Mouse (Mus musculus): Measurements from ENCODE around the gene Ccnj. TPM values are rescaled to one million over a fixed set of nuclear protein-coding genes. Genes with fewer than 3 reads are reported as not detected.

The Ccnj gene
- polyA plus RNA-seq, 1 experiment from 2014 or later = 18.1 TPM

DNA sequence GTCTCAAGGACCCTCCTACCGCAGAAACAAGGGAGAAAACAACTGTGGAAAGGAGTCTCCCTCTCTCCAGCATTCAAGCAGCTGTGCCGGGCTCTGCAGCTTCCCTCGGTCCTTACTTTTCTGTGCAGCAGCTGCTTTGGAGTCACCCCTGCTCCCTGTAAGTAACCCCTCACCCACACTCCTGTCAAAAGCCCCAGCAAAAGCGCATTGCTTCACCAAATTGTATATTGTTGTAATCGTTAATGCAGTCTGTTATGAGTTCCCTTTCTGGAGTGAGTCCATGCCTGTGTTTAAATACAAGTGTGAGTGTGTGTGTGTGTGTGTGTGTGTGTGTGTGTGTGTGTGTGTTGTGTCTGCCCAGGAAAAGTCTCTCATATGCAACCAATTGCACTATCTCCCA lies 37.2 kb downstream of the Ccnj start:
- Histone ChIP-seq H3K9me3 (no peaks in the 10 kb centered on the region), H3K27ac (replicated peaks) (no peak overlapping the region), H3K4me2 (no peak overlapping the region), H3K9ac (no peak overlapping the region), H3K27me3 (peaks cover 44% of the 10 kb centered on the region; the same call in 1 of the 2 replicates), H3K4me1 (replicated peaks) (no peaks in the 10 kb centered on the region), H3K36me3 (no peaks in the 10 kb centered on the region), H3K4me3 (no peak overlapping the region)
- 40% methylated on average over 5 of the region's 5 CpGs for WGBS
- no peak for ATAC-seq (ENCODE audit: low FRiP score, low read depth)

DNA sequence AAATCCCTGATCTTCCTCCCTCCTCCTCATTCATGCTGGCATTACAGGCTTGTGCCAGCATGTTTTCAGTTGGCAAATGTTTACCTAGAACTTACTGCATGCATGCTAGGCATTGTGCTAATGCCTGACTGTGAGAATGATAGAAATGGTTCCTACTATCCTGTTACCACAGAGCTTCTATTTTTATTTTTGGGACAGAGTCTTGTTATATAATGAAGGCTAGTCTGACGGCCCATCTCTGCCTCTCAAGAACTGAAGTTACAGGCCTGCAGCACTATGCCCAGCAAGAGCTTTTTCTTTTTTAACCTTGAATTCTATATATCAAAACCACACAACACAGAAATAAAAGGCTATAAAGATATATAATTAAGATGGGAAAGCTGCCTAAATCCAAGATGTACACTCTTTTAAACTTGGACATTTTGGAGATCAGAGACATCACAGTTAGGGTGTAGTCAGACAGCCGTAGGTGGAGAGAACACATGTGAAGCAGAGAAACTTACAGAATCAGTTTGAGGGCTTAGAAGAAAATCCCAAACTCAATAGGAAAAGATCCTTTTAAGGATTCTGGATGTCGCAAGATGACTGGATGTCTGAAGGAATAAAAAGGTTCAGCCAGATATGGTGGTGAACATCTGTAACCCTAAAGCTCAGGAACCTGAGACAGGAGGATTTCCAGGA lies 38.5 kb downstream of the Ccnj start:
- Histone ChIP-seq H3K9ac (no peak overlapping the region), H3K36me3 (no peaks in the 10 kb centered on the region), H3K9me3 (no peaks in the 10 kb centered on the region), H3K27ac (replicated peaks) (no peak overlapping the region), H3K27me3 (peaks cover 43% of the 10 kb centered on the region), H3K4me3 (no peak overlapping the region), H3K4me1 (replicated peaks) (no peaks in the 10 kb centered on the region; the same call in 1 of the 2 replicates), H3K4me2 (no peak overlapping the region)
- 90% methylated on average over 3 of the region's 3 CpGs for WGBS
- ATAC-seq (ENCODE audit: low FRiP score, low read depth) = no peak

DNA sequence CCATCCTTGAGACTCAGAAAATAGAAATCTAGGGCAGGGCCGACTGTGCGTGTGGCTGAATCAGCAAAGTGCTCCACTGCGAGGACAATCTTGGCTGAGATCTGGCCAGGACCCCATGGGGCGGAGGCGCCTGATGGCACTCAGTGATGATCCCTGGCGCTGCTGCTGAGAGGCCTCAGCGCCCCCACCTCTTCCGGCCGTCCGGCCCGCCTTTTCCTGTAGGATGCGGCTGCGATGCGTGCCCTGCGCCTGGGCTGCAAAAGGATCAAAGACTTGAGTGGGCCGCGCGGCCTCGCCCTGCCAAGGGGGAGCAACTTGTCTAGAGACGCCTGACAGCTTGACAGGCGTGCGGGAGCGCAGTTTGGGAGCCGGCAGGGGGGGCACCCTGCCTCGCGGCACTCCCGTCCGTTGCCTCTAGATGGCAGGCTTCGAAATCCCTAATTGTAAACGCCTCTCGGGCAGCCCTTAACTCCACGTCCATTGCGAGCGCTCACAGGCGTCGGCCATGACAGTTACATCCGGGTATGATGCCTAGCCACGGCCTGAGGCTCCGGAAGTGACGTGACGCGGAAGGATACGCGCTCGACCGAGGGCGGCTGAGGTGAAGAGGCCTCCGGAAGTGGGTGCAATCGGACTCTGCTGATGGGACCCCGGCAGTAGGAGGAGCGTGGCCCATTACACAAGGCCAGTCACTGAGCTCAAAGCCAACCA lies 42.0 kb downstream of the Ccnj start:
- under 1% methylated on average over 50 of the region's 51 CpGs for WGBS
- Histone ChIP-seq H3K4me1 (replicated peaks) (no peaks in the 10 kb centered on the region; the same call in 1 of the 2 replicates), H3K4me2 (peak overlapping the region; percentile 75), H3K36me3 (no peaks in the 10 kb centered on the region), H3K4me3 (peak overlapping the region; percentile 72), H3K9ac (peak overlapping the region; percentile 66), H3K9me3 (no peaks in the 10 kb centered on the region), H3K27ac (replicated peaks) (peak overlapping the region; percentile 97), H3K27me3 (peaks cover 57% of the 10 kb centered on the region)
- peak; percentile 99 for ATAC-seq (ENCODE audit: low FRiP score, low read depth)

DNA sequence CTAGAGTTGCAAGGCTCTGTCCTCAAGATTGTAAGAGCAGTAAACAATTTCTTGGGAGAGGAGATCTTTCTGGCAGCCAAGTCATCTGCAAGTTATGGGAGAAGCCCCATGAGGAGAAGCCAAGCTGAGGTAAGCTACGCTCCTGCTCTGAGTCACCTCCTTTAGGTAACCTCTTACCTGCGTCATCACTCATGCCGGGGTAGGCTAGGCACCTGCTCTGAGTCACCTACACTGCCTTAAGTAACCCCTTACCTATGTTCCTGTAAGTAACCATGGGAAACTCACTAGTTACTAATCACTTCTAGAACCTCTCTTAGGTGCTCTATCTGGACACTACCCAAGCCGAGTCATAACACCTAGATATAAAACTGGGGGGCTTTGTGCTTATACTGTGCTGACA lies 50.6 kb downstream of the Ccnj start:
- no peak overlapping the region for H3K4me3 ChIP-seq
- no peaks in the 10 kb centered on the region for H3K4me1 ChIP-seq (replicated peaks)
- H3K9ac ChIP-seq = no peak overlapping the region
- peaks cover 78% of the 10 kb centered on the region for H3K27me3 ChIP-seq
- no peak overlapping the region for H3K4me2 ChIP-seq
- H3K36me3 ChIP-seq = no peaks in the 10 kb centered on the region
- H3K9me3 ChIP-seq = no peaks in the 10 kb centered on the region
- 93% methylated on average over 4 of the region's 4 CpGs for WGBS
- ATAC-seq (ENCODE audit: low FRiP score, low read depth) = no peak
- no peak overlapping the region for H3K27ac ChIP-seq (replicated peaks)

DNA sequence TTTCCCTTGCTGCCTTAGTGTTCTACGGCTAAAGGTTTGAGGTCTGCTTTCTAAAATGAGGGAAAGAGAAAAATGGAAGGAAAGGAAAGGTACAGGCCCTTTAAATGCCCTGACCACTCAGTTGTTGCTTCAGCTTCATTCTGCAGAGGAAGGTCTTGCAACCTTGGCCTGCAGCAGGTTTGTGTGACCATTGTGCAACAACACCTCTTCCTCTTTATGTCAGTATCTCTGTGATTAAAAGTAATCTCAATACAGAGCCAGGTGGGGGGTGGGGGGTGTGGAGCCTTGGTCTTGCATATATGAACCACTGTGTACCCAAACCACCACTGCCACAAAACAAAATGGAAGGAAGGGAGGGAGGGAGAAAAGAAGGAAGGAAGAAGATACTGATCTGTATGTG lies 57.8 kb downstream of the Ccnj start:
- Histone ChIP-seq H3K4me2 (no peak overlapping the region), H3K9ac (no peak overlapping the region), H3K9me3 (no peaks in the 10 kb centered on the region), H3K4me1 (replicated peaks) (no peaks in the 10 kb centered on the region), H3K27ac (replicated peaks) (no peak overlapping the region), H3K27me3 (peaks cover 69% of the 10 kb centered on the region), H3K4me3 (no peak overlapping the region), H3K36me3 (no peaks in the 10 kb centered on the region)
- 86% methylated on average over 1 of the region's 1 CpGs for WGBS
- ATAC-seq (ENCODE audit: low FRiP score, low read depth) = no peak

DNA sequence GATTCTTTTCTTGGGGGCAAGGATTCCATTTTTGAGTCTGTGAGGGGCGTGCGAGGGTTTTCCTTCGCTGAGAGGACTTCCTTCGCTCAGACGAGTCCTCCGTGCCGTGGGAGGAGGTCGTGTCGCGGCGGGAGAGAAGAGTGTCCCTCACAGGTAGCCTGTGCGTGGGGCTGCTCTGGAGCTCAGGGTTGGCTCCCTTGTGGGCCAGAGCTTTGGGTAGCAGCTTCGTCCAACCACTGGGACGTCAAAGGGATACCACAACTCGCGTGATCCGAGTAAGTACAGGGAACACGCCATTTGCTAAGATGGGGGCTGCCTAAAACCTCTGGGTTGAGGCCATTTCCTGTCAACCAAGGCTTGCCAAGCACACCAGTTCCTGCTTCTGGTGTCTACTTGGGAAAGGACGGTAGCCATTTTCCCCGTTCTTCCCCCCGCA lies 63.0 kb downstream of the Ccnj start:
- Histone ChIP-seq H3K9me3 (no peaks in the 10 kb centered on the region), H3K4me2 (peak overlapping the region; percentile 67), H3K36me3 (no peaks in the 10 kb centered on the region), H3K27ac (replicated peaks) (peak overlapping the region; percentile 96), H3K27me3 (peaks cover 31% of the 10 kb centered on the region), H3K4me1 (replicated peaks) (peaks cover 5% of the 10 kb centered on the region), H3K4me3 (peak overlapping the region; percentile 80), H3K9ac (peak overlapping the region; percentile 69)
- WGBS = 48% methylated on average over 21 of the region's 21 CpGs
- peak; percentile 82 for ATAC-seq (ENCODE audit: low FRiP score, low read depth)

DNA sequence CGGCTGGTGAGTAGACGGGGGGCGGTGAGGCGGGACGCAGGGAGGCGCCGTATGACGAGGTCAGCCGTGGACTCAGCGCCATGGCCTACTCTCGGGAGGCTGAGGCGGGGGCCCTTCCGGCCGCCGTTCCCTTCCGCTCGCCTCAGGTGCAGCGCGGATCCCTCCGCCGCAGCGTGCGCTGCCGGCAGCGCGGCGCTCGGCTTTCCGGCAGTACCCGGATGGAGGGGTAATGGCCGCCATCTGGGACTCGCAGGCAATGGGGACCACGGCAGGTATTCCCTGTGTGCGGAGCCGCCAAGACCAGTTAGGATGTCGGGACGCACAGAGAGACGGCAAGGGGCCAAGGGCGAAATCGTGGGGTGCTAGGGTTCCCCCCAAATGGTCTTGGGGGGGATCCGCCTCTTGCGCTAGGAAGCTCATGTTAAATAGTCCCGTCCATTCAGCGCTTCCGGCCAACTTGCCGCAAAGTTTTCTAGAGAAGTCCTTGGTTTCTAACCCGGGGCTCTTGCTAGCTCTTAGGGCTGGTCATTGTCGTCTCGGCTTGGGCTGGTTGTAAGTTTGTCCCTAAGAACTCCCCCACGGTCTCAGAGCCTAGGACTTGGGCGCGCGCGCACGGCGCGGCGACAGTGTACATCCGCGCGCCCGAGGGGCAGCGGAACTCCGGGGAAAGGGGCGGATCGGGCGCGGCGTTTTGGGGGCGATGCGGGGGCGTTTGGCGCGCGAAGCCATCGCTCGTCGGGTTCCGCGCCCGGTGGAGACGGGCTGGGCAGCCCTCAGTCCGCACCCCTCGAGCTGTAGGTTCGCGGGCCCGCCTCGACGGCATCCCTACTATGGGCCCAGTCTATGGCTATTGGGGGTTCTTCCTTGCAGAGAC lies 63.7 kb downstream of the Ccnj start, which contains the start of gene Zfp518a:
Gene Zfp518a (plus strand): TSS at position 187 of the 874 bp plus-strand sequence.
- under 1% methylated on average over 89 of the region's 89 CpGs for WGBS
- Histone ChIP-seq H3K27ac (replicated peaks) (peak within 1 kb of the TSS; percentile 96), H3K4me1 (replicated peaks) (peaks cover 5% of the 10 kb centered on the region), H3K9ac (peak within 1 kb of the TSS; percentile 69), H3K4me3 (peak within 1 kb of the TSS; percentile 80), H3K9me3 (no peaks in the 10 kb centered on the region), H3K4me2 (peak within 1 kb of the TSS; percentile 67), H3K36me3 (no peaks in the 10 kb centered on the region), H3K27me3 (peaks cover 26% of the 10 kb centered on the region)
- peak; percentile 92 for ATAC-seq (ENCODE audit: low FRiP score, low read depth)

DNA sequence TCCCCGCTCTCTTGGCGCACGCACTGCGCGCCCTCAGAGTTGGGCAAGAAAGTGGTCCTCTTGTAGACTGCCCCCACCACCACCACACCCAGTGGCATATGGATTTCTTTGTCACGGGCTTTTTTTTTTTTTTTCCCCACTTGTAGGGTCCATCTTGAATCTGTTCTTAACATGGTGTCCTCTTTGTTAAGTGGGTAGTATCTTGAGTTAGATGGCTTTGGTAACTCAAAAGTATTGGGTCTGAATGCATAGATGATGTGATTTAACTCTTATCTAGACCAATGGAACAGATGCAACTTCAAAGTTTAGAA lies 64.3 kb downstream of the Ccnj start:
- Histone ChIP-seq H3K4me2 (peak overlapping the region; percentile 67), H3K27me3 (peaks cover 23% of the 10 kb centered on the region), H3K4me1 (replicated peaks) (peaks cover 5% of the 10 kb centered on the region), H3K4me3 (peak overlapping the region; percentile 80), H3K27ac (replicated peaks) (peak overlapping the region; percentile 96), H3K9me3 (no peaks in the 10 kb centered on the region), H3K36me3 (no peaks in the 10 kb centered on the region), H3K9ac (peak overlapping the region; percentile 69)
- no peak for ATAC-seq (ENCODE audit: low FRiP score, low read depth)
- 0% methylated on average over 5 of the region's 6 CpGs for whole genome bisulfite sequencing

Small RNA genes within 50 kb of the gene (microRNA-seq; reads per million reads assigned to microRNA genes)
- gene Mir8092 = 0.65 reads per million

Other genes with a start within 250 kb of the Ccnj start
- gene Aldh18a1, start 242.8 kb upstream of the Ccnj start, polyA plus RNA-seq (2015; fragmentation: Nextera tagmentation; extraction: Ambion mirVana) = 51.4 and 53.9 TPM in 2 replicates
- gene Tctn3, start 219.0 kb upstream of the Ccnj start, polyA plus RNA-seq (2015; fragmentation: Nextera tagmentation; extraction: Ambion mirVana) = 13.2 and 14.2 TPM in 2 replicates
- 9.0 and 9.1 TPM in 2 replicates for gene Entpd1, start 218.9 kb upstream of the Ccnj start, polyA plus RNA-seq (2015; fragmentation: Nextera tagmentation; extraction: Ambion mirVana)
- gene Cc2d2b, start 82.5 kb upstream of the Ccnj start, polyA plus RNA-seq (2015; fragmentation: Nextera tagmentation; extraction: Ambion mirVana) = 0.07 and 0.18 TPM in 2 replicates
- 4.9 and 5.4 TPM in 2 replicates for gene Zfp518a, start 63.4 kb downstream of the Ccnj start, polyA plus RNA-seq (2015; fragmentation: Nextera tagmentation; extraction: Ambion mirVana)
- 0.72 and 0.79 TPM in 2 replicates for gene Blnk, start 163.3 kb downstream of the Ccnj start, polyA plus RNA-seq (2015; fragmentation: Nextera tagmentation; extraction: Ambion mirVana)
- not detected in 2 replicates for gene Dntt, start 198.0 kb downstream of the Ccnj start, polyA plus RNA-seq (2015; fragmentation: Nextera tagmentation; extraction: Ambion mirVana)
- not detected in 2 replicates for gene Opalin, start 245.8 kb downstream of the Ccnj start, polyA plus RNA-seq (2015; fragmentation: Nextera tagmentation; extraction: Ambion mirVana)